Mouse (Mus musculus): ENCODE data around the gene Proca1. TPM values are rescaled to one million over a fixed set of nuclear protein-coding genes. Genes with fewer than 3 reads are reported as not detected.
A peak's percentile ranks its signal among the peaks of the same experiment; 100 is the strongest.

Gene Proca1
- total RNA-seq, 2 experiments from 2014 or later = 5.1 to 6.7 TPM

DNA sequence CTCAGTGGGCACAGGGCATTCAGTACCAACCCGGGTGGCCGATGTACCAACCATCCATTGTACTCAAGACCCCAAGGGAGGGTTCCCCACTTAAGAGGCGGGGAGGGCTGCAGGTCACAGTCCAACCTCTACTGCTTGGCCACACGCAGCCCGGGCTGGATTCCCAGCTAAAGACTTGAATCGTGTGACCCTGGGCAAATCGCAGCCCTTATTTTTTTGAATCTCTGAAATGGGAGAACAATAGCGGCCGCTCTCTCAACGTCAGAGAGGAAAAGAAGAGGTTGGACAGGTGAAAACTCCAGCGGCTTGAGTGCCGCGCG, 28.6 kb upstream of the Proca1 start:
- no peak for DNase-seq (ENCODE audit: low spot score in 2 of 2)
- intact Hi-C loops (cut with DNase I) = no loop called here

DNA sequence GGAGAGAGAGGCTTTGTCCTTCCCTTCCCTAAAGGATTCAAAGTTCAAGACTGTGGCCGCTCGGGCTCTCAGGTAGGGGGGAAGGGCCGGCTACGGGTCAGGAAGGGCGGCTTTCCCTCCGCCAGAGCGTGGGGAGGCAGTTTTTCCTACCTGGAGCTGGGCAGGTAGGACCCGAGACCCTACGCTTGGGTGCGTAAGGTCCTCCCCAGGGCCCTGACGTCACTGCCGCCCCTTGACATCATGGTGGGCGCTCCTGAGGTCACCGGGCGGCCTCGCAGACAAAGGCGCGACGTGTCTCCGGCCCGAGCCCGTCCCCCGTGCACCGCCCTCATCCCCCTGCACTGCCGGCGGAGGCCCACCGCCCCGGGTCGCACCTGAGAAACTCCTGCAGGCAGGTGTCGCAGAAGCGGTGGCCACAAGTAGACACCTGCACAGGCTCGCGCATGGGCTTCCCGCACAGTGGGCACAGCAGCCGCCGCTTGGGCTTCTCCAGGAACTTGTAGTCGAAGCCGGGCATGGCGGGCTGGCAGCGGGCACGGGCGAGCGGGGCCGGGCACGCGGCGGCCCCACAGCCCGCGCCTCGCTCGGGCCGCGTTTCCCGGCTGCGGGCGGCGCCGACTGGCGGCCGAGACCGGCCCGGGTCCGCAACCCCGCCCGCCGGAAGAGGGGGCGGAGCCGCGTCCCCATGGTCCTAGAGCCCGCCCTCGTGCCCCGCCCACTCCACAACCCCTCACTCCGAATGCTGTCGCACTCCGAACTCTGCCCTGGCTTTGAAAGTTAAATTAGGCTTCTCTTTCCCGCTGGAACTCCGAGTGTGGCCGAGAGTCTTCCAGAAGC, 28.1 kb upstream of the Proca1 start, which contains the start of gene Traf4:
TSS of gene Traf4 (minus strand) at position 666 of the 837 bp plus-strand sequence.
- DNase-seq (ENCODE audit: low spot score in 2 of 2) = peak in 1 of 2 experiments; percentile 75
- intact Hi-C loops (cut with DNase I) = no loop called here

- peak in 1 of 2 experiments; percentile 42 for DNase-seq (ENCODE audit: low spot score in 2 of 2)
- intact Hi-C loops (cut with DNase I) = no loop called here
Observed at GRCm38 (mm10) chr11:78165761-78166109, 27.5 kb upstream of the Proca1 start.

DNA sequence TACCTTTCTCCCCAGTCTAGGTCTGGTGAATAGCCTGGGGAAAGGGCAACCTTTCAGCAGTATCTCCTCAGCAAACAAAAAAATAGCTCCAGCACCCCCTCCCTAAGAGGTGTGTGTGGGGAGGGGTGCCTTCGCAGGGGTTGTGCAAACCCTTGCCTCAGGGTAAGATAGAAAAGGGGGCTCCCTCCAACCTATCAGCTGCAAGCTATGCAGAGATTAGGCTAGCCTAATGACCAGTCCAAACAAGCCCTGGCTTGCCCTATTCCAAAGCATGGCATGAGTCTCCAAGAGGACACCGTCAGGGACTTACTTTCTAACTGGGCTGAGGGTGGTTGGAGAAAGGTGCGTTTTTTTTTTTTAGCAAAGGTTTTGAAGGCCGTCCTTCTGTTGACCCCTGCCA, 27.0 kb upstream of the Proca1 start:
- DNase-seq (ENCODE audit: low spot score in 2 of 2) = no peak
- intact Hi-C loops (cut with DNase I) = no loop called here

- intact Hi-C loops (cut with DNase I) = no loop called here
- no peak for DNase-seq (ENCODE audit: low spot score in 2 of 2)
Observed at GRCm38 (mm10) chr11:78166640-78167039, 26.6 kb upstream of the Proca1 start.

DNA sequence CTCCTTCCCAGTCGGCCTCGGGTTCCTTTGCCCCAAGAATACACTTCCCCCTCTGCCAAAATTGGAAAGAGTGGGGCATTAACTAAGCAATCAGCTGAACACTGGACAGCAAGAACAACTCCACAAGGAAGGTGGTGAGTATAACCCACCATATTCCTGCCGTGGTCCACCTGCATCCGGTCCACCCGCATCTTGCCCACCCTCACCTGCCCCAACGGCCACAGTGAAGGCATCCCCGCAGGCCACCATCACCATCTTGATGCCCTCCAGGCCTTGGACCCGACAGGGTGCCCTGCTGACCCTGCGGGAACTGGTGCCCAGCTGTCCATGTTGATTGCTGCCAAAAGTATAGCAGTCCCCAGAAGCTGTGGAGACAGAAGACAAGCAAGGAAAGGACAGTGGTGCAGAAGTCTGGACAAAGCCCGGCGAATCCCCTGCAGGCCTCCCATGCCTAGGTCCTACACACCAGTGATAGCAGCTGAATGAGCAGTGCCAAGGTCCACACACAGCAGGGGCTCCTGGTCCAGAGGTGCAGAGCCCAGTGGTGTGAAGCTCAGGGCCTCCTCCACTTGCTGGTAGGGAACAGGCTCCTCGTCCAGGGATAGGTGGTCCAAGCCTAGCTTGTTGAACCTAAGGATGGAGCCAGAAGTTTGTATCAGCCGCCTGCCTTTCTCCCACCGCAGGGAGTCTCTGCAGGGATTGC, 25.8 kb upstream of the Proca1 start:
- intact Hi-C loops (cut with DNase I) = no loop called here
- no peak for DNase-seq (ENCODE audit: low spot score in 2 of 2)

GRCm38 (mm10) chr11:78168541-78169468, 24.4 kb upstream of the Proca1 start:
- intact Hi-C loops (cut with DNase I) = no loop called here
- no peak for DNase-seq (ENCODE audit: low spot score in 2 of 2)

DNA sequence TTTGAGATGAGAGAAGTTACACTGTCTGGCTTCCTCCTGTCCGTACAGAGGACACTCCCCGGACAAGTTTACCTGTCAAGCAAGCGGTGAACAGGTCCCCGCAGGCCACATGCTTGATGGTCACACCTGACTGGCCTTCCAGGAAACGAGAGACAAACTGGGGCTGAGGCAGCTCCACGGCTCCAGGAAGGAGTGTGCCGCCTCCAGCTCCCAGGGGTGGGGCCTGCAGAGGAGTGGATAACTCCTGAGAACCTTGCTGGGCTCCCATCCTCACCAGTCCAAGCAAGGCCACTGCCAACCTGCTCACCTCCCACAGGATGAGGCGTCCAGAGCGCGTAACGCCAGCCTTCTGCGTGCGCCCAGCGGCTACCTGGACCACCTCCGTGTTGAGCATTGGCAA, 22.9 kb upstream of the Proca1 start:
- no peak for DNase-seq (ENCODE audit: low spot score in 2 of 2)
- intact Hi-C loops (cut with DNase I) = no loop called here

DNA sequence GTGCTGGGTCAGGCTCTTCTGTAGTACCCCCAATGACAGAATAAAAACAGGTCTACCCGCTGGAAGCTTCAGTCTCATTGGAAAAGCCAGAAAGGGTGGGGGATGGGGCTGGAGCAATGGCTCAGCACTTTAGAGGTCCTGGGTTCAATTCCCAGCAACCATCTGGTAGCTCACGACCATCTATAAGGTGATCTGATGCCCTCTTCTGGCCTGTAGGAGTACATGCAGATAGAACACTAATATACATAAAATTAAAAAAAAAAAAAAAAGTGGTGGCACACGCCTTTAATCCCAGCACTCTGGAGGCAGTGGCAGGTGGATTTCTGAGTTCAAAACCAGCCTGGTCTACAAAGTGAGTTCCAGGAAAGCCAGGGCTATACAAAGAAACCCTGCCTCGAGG, 21.9 kb upstream of the Proca1 start:
- no peak for DNase-seq (ENCODE audit: low spot score in 2 of 2)
- intact Hi-C loops (cut with DNase I) = no loop called here

DNA sequence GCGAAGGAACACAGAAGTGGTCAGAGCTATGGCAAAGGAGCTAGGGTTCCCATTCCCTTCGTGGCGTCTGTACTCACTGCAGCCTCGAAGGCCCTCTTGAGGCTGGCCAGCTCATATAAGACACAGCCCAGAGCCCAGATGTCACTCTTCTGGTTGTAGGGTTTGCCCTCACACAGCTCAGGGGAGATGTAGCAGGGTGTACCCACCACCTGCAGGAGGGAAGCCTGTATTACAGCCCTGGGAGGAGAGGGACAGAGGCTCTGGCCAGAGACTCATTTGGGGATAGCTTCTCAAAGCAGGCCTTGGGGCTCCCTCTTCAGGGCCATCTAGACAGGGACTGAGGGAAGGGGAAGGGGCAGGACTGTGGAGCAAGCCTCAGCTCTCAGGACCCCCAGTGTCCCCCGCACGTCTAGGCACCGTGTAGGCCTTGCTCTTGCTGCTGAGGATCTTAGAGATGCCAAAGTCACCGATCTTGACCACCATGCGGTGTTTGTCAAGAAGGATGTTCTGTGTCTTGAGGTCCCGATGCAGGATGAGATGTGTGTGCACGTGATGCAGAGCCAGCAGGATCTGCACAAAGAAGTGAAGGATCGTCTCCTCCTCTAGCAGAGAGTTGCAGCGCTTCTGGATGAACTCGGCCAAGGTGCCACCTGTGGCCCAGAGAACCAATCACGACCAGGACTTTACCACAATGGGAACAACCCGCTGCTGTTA, 21.0 kb upstream of the Proca1 start:
- no peak for DNase-seq (ENCODE audit: low spot score in 2 of 2)
- intact Hi-C loops (cut with DNase I) = no loop called here

- intact Hi-C loops (cut with DNase I) = no loop called here
- no peak for DNase-seq (ENCODE audit: low spot score in 2 of 2)
Observed at GRCm38 (mm10) chr11:78172748-78173383, 20.3 kb upstream of the Proca1 start.

DNA sequence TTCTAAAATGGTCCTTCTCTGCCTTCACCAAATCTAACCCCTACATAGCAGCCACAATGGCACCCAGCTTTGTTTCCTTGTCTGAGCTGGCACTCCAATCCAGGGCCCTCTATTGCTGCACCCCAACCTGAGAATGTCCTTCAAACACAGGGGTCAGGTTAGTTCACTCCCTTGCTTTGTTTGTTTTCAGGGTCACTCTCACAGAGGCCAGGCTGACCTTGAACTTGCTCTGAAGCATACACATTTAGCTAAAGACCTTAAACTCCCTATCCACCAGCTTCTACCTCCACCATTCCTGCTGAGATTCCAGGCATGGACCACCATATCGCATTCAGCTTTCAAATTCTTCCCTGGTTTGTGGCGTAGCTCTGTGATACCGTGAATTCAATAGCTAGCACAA, 18.7 kb upstream of the Proca1 start:
- DNase-seq (ENCODE audit: low spot score in 2 of 2) = no peak
- intact Hi-C loops (cut with DNase I) = no loop called here

GRCm38 (mm10) chr11:78175771-78176401, 17.3 kb upstream of the Proca1 start:
- intact Hi-C loops (cut with DNase I) = loop anchor here (5.0 kb wide), 2 partner anchors 139 to 194 kb away; partner anchors contain the start of genes Flot2 and Phf12
- no peak for DNase-seq (ENCODE audit: low spot score in 2 of 2)

- DNase-seq (ENCODE audit: low spot score in 2 of 2) = peak; percentile 68 to 78
- intact Hi-C loops (cut with DNase I) = loop anchor here (5.0 kb wide), 2 partner anchors 139 to 194 kb away; partner anchors contain the start of genes Flot2 and Phf12
Observed at GRCm38 (mm10) chr11:78176402-78176862, 16.8 kb upstream of the Proca1 start, which contains the start of the genes Nek8 and Tlcd1. Nek8 (minus strand) TSS chr11:78176675. Tlcd1 (plus strand) TSS chr11:78176711.

DNA sequence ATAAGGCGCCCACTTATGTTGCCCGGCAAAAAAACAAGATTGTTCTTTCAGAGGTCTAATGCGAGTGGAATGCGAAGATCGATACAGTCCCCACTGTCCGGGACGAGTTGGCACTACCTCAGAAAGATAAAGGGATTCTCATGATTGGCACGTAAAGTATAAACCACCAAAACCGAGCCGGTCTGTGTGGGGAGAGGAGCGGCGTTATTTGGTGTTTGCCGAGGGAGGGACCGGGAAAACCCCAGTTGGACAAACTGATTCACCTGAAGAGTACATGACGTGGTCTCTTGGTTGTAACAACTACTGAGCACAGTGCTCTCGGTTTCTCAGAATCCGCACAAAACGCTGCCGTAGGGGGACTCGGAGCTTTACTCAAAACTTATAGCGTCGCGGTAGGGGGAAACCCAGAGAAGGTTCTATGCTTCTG, 16.3 kb upstream of the Proca1 start:
- intact Hi-C loops (cut with DNase I) = loop anchor here (5.0 kb wide), 2 partner anchors 140 to 195 kb away; partner anchors contain the start of genes Flot2 and Phf12
- no peak for DNase-seq (ENCODE audit: low spot score in 2 of 2)

- intact Hi-C loops (cut with DNase I) = loop anchor here (5.0 kb wide), 2 partner anchors 140 to 195 kb away; partner anchors contain the start of genes Flot2 and Phf12
- no peak for DNase-seq (ENCODE audit: low spot score in 2 of 2)
Observed at GRCm38 (mm10) chr11:78177437-78177836, 15.8 kb upstream of the Proca1 start.

All from left cerebral cortex, postnatal 14 days (tissue).